Mouse (Mus musculus) spleen, adult 12 weeks (tissue): ENCODE measurements around the gene Ctrb1.
A peak's percentile ranks its signal among the peaks of the same experiment; 100 is the strongest.

Experiments used
- DNase-seq: peaks from one replicate; pipeline ENCODE4 v3.0.0; 2022; ENCODE audit warnings: low spot score

The Ctrb1 gene

DNA sequence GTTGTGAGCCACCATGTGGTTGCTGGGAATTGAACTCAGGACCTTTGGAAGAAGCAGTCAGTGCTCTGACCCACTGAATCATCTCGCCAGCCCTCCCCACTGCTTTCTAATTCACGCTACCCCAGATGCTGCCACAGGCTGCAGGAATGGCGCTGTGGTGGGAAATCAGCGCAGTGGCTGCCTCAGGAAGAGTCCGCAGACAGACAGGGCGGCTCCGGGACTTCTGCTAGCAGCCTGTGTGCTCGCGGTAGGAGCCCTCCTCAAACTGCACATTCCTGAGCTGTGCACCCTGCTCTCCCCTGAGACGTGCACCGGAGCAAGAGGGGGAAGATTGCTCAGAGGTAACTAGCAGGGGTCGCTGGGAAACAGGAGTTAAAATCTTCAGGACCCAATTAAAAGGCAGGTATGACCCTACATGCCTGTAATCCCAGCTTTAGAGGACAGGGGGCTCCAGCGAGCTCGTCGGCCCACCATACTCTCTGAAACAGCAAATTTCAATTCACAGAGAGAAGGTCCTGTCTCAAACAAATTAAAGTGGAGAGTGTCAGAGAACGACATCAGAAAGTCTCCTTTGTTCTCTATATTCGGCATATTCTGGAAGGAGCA, 10.3 kb downstream of the Ctrb1 start:
- no peak for DNase-seq

DNA sequence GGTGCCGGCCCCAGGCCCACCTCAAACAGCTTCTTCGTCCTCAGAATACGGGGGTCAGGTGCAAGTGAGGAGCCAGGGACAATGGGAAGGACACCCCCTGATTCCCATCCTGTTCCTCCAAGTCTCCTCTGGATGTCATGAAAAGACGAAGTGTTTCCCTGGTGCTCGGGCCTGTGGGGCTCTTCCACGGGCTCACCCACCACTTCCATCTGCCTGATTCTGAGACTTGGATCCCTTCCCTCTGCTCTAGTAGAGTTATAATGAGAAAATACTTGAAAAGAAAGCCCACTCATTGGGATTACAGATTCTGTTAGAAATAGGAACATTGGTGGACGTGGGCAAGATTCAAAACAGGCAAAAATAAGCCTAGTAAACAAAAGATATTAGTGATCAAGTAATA, 12.0 kb downstream of the Ctrb1 start:
- no peak for DNase-seq

DNA sequence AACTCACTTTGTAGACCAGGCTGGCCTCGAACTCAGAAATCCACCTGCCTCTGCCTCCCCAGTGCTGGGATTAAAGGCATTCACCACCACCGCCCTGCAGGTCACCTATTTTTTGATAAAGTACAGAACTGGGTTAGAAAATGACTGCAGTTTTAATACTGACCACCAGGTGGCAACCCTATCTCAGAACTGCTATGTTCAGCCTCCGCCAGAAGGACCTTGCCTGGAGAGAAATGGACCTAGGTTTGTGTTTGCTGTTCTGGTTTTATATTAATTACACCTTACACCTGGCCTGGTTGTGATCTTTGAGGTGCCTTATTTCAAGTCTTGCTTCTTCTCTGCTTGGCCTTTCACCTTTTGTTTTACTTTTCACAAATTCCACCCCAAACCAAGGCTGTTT, 12.7 kb downstream of the Ctrb1 start:
- no peak for DNase-seq

DNA sequence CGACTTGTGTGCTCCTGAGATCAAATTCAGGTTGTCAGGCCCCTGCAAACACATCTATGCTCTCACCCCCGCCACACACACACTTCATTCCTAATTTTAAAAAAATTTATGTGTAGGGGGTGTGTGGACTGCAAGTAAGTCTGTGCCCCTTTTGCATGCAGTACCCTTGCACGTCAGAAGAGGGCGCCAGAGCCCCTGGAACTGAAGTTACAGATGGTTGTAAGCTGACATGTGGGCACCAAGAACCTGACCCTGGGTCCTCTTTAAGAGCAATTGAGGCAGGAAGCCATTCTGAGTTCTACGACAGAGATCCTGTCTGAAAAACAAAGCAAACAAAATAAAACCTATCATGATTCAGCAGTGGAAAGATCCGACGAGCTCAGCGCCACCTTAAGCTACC, 14.6 kb downstream of the Ctrb1 start:
- no peak for DNase-seq

DNA sequence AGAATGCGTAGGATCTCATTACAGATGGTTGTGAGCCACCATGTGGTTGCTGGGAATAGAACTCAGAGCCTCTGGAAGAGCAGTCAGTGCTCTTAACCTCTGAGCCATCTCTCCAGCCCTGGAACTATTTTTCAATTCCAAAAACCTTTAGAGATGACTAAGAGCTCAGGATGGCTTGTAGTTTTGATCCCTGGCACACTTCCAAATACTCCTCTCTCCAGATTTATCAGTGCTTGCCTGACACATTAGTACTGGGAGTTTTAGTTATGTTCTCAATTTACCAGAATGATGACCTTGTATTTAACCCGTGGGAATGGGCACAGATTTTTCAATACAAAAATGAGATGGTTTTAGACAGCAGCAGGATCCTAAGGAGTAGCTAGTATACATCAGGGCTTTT, 24.1 kb downstream of the Ctrb1 start:
- DNase-seq = no peak

DNA sequence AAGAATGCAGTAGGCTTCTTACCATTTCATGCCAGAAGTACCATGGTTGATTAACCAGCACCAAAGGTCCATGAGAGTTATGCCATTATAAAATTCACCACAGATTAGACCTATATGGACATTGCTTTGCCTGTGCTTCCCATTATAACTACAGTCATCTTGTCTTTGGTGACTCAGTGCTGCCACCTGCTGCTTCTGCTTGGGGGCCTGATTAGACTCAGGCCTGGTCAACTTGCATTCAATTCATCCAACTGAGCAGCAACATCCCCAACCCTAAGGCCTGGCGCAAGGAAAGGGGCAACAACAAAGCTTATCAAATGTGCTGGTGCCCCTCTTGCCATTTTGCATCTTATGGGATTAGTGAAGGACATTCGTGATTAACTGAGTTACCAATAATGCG, 28.3 kb downstream of the Ctrb1 start:
- peak; percentile 48 for DNase-seq

DNA sequence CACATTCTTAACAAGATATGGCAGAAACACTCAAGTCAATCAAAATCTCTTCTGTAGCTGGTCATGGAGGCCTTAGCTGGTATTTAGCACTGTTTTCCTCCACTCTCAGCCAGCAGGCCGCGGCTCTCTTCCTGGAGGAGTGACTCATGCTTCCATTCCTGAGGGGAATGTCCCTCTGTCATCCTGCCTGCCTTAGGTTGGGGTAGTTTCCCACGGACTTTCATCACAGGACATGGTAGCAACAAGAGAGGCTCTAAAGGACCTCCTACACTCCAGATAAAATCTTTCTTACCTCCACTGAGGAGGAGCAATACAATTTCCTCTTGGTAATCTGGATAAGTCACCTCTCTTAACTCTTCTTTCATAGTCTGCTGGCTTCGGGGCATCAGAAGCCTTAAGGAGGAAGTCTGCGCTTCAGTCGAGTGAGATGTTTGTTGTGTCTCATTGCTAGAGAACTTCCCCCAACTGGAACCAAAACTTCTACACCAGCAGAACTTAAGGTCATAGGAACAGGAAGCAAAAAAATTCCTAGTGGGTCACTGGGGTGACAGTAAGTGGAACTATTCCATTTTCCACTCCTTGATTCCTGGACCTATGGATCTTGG, 31.9 kb downstream of the Ctrb1 start:
- no peak for DNase-seq

DNA sequence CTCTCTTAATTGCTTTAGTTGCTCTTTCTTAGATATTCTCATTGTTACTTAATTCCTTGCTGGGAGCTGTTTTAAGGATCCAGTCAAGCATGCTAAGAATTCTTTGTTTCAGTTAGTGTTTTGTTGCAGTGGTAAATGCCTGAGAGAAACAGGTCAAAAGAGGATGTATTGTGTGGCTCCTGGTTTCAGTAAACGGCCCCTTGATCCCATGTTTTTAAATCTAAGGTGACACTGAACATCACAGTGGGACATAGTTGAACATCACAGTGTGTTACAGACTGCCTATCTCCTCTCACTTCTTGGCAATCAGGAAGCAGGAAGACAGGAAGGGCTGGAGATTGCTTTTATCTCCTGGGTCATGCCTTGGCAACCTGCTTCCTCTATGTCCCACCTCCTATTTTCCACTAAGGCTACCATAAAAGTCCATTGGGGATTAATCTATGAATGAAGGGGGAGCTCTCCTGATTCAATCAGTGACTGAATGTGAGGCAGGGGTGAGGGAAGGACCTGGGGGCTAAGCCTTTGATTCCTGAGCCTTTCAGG, 33.4 kb downstream of the Ctrb1 start:
- DNase-seq = no peak

DNA sequence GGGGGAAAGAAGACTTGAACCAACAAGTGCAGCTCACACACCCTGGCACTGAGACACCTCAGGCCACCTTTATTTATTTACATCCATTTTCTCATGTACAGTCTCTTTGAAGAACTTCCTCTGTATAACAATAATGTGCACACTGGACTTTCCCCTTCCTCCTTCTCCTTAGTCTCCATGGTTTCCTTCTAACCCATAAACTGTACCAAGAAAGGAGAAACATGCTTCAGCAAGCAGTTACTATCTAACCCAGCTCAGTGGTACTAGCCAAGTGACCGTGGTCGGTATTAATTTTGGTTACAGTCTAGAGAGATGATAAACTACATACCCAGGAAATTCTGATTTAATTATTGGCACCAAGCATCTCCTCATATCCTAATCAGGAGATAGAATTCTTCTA, 37.3 kb downstream of the Ctrb1 start:
- no peak for DNase-seq

DNA sequence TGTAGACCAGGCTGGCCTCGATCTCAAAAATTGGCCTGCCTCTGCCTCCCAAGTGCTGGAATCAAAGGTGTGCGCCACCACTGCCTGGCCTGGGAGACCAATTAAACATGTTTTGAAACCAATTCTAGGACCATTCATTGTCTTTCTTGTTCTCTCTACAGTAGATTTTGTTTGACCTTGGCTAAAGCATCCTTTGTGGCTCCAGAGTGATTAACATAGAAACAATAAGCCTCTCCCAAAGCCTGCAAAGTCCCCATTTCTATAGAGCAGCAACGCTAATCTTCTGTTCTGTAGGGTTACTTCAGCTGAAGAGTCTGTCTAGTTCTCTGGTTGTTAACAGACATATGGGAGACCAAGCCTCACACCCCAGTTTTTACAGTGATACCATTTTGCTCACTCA, 40.2 kb downstream of the Ctrb1 start:
- no peak for DNase-seq

DNA sequence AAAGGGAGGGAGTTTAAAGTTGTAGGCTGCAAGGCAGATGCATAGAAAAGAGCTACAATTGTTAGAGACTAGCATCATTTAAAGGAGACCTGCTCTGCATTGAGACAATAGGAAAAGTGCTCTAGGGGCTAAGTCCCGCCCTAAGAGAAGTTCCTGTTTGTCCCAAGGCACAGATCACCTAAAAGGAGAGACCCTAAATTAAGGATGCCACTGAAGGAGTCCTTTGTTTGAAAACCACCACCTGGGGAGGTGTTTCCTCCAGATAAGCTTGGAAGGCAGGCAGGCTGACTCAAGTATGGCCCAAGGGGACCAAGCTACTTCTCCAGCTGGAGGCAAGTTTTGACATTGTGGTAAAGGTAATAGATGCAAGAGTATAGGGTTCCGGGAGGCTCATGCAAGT, 42.0 kb downstream of the Ctrb1 start:
- DNase-seq = no peak

DNA sequence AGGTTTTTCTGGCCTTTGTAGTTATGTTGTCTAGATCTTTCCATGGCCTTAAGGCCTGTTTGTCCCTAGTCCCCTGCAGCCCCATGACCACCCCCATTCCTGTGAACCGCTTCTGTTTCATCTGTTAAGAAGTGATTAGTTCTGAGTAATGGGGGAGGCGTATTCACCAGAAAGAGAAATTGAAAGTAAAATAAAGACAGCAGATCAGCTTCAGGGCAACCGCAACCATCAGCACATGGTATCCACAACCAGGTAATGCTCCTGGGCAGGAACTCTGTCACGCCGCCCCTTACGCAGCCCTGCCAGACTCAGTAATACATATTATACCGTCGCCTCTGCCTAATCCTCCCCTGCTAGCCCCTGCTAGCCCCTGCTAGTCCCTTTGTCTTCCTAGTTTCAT, 45.1 kb downstream of the Ctrb1 start:
- no peak for DNase-seq

DNA sequence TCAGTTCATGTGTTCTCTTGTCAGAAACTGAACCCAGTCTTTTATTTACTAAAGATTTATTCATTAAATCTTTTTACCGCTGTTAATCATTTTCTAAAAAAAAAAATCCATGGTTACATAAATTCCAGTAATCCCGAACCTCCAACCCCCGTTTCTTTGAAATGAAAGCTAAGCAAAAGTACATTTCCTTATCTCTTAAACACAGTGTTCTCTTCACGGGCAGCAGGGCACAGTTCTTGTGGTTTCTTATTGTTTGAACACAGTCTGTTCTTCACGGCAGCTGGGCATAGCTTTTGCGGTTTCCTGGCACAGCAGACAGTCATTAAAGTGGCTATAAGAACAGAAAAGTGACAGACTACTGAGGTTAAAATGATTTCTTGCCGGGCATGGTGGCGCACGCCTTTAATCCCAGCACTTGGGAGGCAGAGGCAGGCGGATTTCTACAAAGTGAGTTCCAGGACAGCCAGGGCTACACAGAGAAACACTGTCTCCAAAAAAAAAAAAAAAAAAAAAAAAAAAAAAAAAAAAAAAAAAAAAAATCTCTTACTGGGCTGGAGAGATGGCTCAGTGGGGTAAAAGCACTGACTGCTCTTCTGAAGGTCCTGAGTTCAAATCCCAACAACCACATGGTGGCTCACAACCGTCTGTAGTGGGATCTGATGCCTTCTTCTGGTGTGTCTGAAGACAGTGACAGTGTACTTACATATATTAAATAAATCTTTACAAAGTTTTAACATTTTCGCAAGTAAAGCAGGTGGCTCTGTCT, 46.3 kb downstream of the Ctrb1 start:
- peak; percentile 36 for DNase-seq

DNA sequence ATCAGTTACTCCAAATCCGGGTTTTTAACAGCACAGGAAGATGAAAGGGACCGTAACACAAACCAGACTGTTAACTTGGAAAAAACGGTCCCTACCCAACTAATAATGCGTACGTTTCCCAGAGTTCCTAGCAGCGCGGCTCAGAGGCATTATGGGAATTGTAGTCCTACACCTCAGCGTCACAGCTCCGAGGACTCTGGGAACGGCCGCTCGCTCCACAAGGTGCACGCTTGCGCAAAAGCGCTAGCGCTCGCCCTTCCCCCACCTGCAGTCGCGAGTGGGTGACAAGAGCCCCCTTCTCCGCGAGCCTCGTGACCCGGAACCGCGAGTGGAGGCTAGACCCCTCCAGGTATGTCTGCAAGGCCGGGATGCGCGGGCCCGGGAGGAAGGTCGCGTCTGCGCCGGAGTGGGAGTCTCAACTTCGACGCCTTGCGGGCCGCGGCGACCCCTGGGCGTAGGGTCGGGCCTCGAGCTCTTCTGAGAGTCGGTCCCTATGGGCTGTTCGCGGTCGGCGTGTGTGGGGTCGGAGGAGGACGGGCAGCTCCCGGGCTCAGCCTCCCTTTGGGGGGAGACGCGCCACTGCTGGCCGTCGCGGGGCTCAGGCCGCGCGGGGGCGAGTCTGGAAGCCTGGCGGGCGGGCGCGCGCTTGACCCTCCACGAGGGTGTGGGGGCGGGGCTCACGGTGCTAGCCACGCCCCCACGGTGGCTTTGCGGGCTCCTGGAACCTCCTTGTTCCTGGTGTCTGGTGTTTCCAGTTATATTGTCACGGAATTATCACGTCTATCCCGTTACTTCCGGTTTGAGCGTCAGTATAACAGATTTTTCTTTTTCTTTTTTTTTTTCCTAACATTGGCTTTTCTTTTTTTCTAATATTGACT, 47.3 kb downstream of the Ctrb1 start, which contains the start of gene Zfp1:
Gene Zfp1, plus strand, starts transcription at position 138 of the 878 bp plus-strand sequence.
- peak; percentile 77 for DNase-seq

DNA sequence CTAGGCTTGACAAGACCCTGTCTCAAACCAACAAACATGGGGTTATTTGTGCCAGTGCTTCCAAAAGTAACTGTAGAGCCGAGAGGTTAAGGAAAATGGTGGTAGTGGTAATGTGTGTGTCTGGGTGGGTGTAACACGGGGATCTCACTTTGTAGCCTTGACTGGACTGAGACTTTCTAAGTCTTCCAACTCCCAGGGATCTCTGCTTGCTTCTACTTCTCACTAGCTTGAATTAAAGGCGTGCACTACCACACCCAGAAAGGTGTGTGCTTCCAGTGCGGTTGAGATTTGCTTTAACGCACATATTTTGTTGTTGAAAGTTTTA, 47.9 kb downstream of the Ctrb1 start:
- no peak for DNase-seq

DNA sequence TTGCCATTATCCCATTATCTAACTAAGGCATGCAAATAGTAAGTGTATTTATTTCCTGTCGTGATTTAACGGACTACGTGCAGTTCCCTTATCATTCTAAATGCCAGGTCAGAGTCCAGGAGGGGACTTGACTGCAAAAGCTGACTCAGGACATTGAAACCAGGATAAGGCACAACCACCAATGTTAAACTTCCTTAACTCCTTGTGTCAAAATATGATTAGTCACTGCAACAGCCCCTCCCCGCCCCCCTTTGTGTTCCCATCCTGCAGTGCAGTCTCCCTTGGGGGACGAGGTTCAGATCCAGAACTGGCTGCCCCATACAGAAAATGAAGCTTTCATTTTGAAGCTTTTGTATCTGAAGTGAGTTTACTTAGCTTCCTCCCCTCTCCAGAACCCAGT, 48.3 kb downstream of the Ctrb1 start:
- no peak for DNase-seq

DNA sequence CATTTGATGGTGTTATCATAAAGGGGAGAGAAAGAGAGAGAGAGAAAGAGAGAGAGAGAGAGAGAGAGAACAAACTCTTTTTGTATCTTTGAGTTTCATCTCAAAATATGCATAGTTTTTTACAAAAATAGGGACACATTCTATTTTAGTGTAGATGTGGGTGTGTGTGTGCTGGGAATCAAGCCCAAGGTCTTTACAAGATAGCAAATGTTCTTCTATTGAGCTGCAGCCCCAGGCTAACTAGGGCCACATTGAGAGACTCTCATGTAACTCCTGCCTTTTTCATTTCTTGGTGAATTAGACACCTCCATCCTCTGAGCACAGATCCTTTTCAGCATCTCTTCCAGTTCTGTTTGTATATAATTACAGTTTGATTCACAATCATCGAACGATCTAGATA, 49.7 kb downstream of the Ctrb1 start:
- no peak for DNase-seq

DNA sequence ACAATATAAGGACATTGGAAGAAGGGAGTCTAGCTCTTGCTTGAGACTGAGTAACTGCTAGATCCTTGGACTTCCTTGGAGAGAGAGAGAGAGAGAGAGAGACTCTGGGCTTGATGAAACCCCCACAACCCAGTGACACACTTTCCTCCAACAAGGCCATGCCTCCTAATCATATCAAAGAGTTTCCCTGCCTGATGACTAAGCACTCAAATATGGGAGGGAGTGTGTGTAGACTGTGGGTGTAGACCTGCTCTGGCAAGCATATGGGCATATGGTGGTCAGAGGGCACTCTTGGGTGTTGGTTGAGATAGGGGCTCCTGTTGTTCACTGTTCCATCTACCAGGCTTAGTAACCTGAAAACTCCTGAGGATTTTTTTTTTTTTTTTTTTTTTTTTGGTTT, 52.7 kb downstream of the Ctrb1 start:
- no peak for DNase-seq
